Mouse (Mus musculus): ENCODE data around the gene Cntn1. TPM values are rescaled to one million over a fixed set of nuclear protein-coding genes. Genes with fewer than 3 reads are reported as not detected.

Gene Cntn1
- polyA plus RNA-seq, 1 experiment = 144 TPM

DNA sequence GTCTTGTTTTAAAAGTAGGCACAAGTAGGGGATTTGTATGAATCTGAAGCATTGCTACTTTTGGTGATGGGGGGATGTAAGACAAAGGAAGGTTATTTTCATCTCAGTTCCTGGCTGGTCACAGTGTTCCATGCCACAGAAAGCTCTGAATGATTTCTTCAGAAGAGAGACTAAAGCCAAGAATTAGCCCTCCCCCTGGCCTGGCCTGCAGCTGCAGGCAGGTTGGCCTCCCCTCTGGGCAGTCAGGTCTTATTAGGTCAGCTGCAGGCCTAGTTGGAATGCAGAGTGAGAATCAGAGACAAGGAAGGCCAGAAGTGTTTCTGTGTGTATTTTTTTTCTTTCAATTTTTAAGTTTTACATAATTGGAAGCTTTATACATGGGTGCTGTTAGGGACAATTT, 61.5 kb downstream of the Cntn1 start:
- peaks cover 4% of the 10 kb centered on the region for H3K4me1 ChIP-seq (ENCODE audit: control insufficient read depth, insufficient read depth, low read length)
- TF ChIP-seq CTCF (IDR thresholded peaks at IDR 0.05; ENCODE audit: extremely low read depth, insufficient read depth, low read length) (no peak), POLR2A (IDR thresholded peaks at IDR 0.05; ENCODE audit: extremely low read depth, insufficient read depth, low read length) (no peak)
- H3K27ac ChIP-seq (ENCODE audit: insufficient read depth, low read length) = no peak overlapping the region
- no peak overlapping the region for H3K4me3 ChIP-seq (ENCODE audit: insufficient read depth, low read length)

DNA sequence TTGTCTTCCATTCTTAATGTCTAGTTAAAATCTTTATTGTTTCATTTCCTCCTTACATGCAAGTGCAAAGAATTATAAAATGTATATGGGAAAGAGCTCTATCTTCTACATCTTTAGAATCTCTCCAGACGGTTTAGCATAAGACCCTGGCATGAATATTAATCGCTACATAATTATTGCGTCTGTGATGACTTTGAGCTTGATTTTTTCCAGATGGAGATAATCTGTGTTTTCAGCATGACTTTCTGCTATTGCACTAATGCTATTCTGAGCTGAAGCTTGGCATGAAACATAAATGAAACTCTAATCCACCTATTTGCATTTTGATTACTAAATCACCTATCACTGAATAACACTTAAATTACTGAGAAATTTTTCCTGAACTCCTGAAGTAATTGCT, 82.0 kb downstream of the Cntn1 start:
- Histone ChIP-seq H3K4me3 (ENCODE audit: insufficient read depth, low read length) (no peak overlapping the region), H3K4me1 (ENCODE audit: control insufficient read depth, insufficient read depth, low read length) (no peaks in the 10 kb centered on the region), H3K27ac (ENCODE audit: insufficient read depth, low read length) (no peak overlapping the region)
- TF ChIP-seq CTCF (IDR thresholded peaks at IDR 0.05; ENCODE audit: extremely low read depth, insufficient read depth, low read length) (no peak), POLR2A (IDR thresholded peaks at IDR 0.05; ENCODE audit: extremely low read depth, insufficient read depth, low read length) (no peak)

DNA sequence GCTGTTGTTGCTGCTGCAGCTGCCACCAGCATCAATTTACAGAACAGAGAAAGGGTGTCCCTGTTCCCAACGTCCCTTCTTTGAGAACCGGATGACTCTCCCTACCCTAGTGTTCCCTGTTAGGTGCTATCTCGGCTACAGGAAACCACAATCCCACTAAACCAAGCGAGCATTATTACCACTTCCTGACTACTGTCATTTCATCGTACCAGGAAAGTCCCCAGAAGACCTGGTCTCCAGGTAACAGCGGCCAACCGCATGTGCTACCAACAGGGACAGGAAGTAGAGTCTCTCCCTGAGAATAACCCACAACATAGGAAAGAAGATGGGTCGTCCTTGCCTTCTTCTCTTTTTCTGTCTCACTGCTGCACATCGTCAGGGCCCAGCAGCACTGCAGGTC, 83.3 kb downstream of the Cntn1 start:
- H3K4me3 ChIP-seq (ENCODE audit: insufficient read depth, low read length) = no peak overlapping the region
- no peak for TF ChIP-seq POLR2A (IDR thresholded peaks at IDR 0.05; ENCODE audit: extremely low read depth, insufficient read depth, low read length)
- no peak for TF ChIP-seq CTCF (IDR thresholded peaks at IDR 0.05; ENCODE audit: extremely low read depth, insufficient read depth, low read length)
- H3K27ac ChIP-seq (ENCODE audit: insufficient read depth, low read length) = no peak overlapping the region
- H3K4me1 ChIP-seq (ENCODE audit: control insufficient read depth, insufficient read depth, low read length) = no peaks in the 10 kb centered on the region; the same call in 1 of the 2 replicates

DNA sequence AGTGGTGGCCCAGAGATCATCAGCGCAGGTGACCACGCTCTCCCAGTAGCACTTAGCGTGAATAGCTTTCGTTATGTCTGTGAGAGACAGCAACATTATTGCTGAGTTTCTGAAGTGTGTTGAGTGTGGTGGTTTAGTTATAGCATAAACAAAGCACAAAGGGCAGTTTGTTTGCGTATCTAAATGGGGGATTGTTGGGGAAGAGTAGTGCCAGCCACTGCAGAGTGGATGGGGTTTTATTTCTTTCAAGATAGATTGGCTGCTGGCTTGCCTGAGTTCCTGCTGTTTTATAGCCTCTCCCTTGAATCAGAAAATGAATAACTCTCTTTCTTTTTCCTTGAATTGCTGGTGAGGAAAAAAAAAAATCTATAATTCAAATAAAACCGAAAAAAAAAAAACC, 86.1 kb downstream of the Cntn1 start:
- no peak overlapping the region for H3K4me3 ChIP-seq (ENCODE audit: insufficient read depth, low read length)
- H3K4me1 ChIP-seq (ENCODE audit: control insufficient read depth, insufficient read depth, low read length) = peaks cover 1% of the 10 kb centered on the region; the same call in 1 of the 2 replicates
- no peak for TF ChIP-seq CTCF (IDR thresholded peaks at IDR 0.05; ENCODE audit: extremely low read depth, insufficient read depth, low read length)
- TF ChIP-seq POLR2A (IDR thresholded peaks at IDR 0.05; ENCODE audit: extremely low read depth, insufficient read depth, low read length) = no peak
- H3K27ac ChIP-seq (ENCODE audit: insufficient read depth, low read length) = no peak overlapping the region

DNA sequence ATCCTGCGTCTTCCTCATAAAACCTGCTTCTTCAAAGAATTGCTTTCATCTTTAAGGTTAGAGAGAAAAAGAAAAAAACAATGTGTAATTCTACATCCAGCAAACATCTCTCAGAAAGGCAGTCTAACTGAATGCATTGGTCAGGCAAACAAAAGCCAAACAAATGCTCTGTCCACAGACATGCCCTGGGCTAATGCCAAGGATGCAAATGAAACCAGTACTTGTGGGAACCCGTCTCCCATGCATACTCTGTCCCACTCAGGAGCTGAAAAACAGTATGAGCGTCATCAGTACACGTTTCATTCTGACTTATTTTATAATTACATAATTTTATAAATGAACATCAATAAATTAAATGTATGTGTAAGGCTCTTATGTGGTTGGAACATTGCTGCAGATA, 91.0 kb downstream of the Cntn1 start:
- Histone ChIP-seq H3K4me3 (ENCODE audit: insufficient read depth, low read length) (no peak overlapping the region), H3K4me1 (ENCODE audit: control insufficient read depth, insufficient read depth, low read length) (peaks cover 1% of the 10 kb centered on the region; the same call in 1 of the 2 replicates)
- TF ChIP-seq CTCF (IDR thresholded peaks at IDR 0.05; ENCODE audit: extremely low read depth, insufficient read depth, low read length) (no peak), POLR2A (IDR thresholded peaks at IDR 0.05; ENCODE audit: extremely low read depth, insufficient read depth, low read length) (no peak)

DNA sequence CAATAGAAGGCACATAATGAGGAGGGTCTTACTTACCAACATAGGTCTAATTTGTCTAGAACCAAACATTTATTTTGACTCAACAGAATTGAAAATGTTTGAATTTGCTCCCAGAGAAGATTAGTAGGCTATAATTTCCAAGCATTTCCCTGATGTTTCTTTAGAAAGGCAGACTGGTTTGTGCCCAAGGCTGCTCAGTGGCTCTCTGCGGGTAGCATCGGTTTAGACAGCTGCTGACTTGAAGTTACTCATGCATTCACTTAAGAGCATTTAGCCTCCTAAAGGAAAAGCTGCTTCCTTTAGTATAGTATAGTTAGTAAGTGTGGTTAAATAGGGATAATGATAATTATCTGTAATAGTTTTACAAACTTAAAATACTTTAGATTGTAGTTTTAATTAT, 104.0 kb downstream of the Cntn1 start:
- Histone ChIP-seq H3K4me3 (ENCODE audit: insufficient read depth, low read length) (no peak overlapping the region), H3K27ac (ENCODE audit: insufficient read depth, low read length) (no peak overlapping the region), H3K4me1 (ENCODE audit: control insufficient read depth, insufficient read depth, low read length) (no peaks in the 10 kb centered on the region)
- TF ChIP-seq CTCF (IDR thresholded peaks at IDR 0.05; ENCODE audit: extremely low read depth, insufficient read depth, low read length) = no peak
- TF ChIP-seq POLR2A (IDR thresholded peaks at IDR 0.05; ENCODE audit: extremely low read depth, insufficient read depth, low read length) = no peak

More for the DNA sequence above, 91.0 kb downstream of the Cntn1 start:
- no peak overlapping the region for H3K27ac ChIP-seq (ENCODE audit: insufficient read depth, low read length)

DNA sequence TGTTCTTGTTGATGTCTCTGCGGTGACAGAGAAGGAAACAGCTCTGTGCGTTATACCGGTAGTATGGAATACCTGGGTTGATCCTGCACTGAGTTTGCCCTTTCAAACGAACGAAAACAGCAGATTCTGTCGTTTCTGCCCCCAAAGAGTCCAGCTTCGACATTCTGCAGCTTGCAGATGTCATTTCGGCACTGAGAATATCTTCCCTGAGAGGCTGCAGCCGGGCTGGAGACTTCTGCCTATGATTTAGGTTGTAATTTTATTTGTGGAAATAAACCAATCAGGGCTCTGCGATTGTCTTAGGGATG, 109.8 kb downstream of the Cntn1 start:
- Histone ChIP-seq H3K4me3 (ENCODE audit: insufficient read depth, low read length) (peak overlapping the region; percentile 60), H3K4me1 (ENCODE audit: control insufficient read depth, insufficient read depth, low read length) (no peaks in the 10 kb centered on the region; the same call in 1 of the 2 replicates), H3K27ac (ENCODE audit: insufficient read depth, low read length) (peak overlapping the region; percentile 50)
- TF ChIP-seq POLR2A (IDR thresholded peaks at IDR 0.05; ENCODE audit: extremely low read depth, insufficient read depth, low read length) (0 out of 2 replicates have a peak, but pooled peaks have one; percentile 21), CTCF (IDR thresholded peaks at IDR 0.05; ENCODE audit: extremely low read depth, insufficient read depth, low read length) (no peak)

DNA sequence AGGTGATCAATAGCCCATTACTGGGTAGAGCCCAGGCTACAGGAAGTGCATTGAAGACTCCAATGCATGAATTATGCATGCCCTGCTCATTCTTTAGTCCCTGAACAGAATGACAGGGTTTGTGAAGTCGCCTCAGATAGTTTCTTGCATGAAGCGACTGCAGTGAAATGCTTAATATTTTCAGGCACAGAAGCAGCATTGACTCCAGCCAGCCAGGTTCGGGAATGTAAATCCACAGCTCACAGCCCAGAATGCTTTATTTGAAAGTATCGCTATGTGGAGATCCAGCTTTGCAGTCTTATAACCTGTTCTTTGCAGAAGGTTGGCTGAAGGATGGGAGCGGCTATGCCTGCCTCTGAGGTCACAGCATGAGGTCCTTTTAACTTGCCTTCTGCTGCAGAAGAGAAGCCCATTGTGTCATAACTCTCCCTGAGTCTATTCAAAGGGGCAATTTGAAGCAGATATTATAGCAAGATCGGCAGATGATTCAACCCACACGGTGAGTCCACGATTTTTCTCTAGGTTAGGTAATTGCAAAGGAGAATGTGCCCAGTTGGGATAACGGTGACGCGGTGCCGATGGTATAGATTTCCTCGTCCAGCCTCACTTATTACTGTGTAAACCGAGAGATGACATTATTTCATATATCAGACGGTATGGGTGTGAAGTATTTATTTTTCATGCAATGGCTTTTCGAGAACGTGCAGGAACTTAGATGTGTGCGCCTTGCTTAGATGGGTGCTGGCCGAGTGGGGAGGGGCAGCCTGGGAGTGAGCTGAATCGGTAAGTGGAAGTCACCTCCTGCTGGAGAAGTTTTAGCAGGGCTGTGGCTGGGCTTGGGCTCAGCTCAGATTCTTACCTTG, 110.4 kb downstream of the Cntn1 start:
- peak overlapping the region; percentile 50 for H3K27ac ChIP-seq (ENCODE audit: insufficient read depth, low read length)
- TF ChIP-seq POLR2A (IDR thresholded peaks at IDR 0.05; ENCODE audit: extremely low read depth, insufficient read depth, low read length) (peak; percentile 24; the same call in 1 of the 2 replicates), CTCF (IDR thresholded peaks at IDR 0.05; ENCODE audit: extremely low read depth, insufficient read depth, low read length) (0 out of 2 replicates have a peak, but pooled peaks have one; percentile 29)
- H3K4me1 ChIP-seq (ENCODE audit: control insufficient read depth, insufficient read depth, low read length) = no peaks in the 10 kb centered on the region; the same call in 1 of the 2 replicates
- peak overlapping the region; percentile 60 for H3K4me3 ChIP-seq (ENCODE audit: insufficient read depth, low read length)

DNA sequence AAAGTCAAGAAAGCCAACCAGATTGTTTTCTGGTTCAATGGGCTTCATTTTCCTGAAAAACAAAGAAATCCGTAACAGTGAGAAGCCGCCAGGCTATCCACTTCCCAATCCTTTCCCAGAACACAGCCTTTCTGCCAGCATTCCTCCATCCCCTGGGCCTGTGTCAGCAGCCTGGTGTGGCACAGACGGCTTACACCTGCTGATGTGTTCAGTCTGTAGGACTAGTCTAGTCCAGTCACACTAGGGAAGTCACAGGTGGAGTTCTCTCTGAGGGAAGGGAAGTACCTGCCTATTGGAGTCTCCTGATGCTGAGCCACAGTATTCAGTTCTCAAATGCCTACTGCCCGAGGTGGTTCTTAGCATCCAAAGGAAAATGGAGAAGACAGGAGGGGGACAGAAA, 111.9 kb downstream of the Cntn1 start:
- no peak for TF ChIP-seq CTCF (IDR thresholded peaks at IDR 0.05; ENCODE audit: extremely low read depth, insufficient read depth, low read length)
- no peak for TF ChIP-seq POLR2A (IDR thresholded peaks at IDR 0.05; ENCODE audit: extremely low read depth, insufficient read depth, low read length)
- Histone ChIP-seq H3K4me3 (ENCODE audit: insufficient read depth, low read length) (peak overlapping the region; percentile 60), H3K4me1 (ENCODE audit: control insufficient read depth, insufficient read depth, low read length) (peaks cover 2% of the 10 kb centered on the region; the same call in 1 of the 2 replicates), H3K27ac (ENCODE audit: insufficient read depth, low read length) (no peak overlapping the region)

DNA sequence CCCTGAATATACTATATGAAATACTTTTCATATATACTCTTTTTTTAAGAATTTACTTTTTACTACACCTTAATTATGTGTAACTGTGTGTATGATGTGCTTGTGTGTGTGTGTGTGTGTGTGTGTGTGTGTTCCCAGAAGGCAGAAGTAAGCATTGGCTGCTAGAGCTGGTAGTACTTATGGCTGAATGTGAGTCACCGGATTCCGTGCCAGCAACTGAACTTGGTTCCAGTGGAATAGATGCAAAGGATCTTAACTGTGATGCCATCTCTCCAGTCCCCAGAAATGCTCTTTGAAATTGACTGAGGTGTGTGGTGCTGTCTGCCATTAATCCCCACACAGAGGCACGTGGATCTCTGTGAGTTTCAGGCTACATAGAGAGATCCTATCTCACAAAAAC, 113.2 kb downstream of the Cntn1 start:
- no peak for TF ChIP-seq POLR2A (IDR thresholded peaks at IDR 0.05; ENCODE audit: extremely low read depth, insufficient read depth, low read length)
- TF ChIP-seq CTCF (IDR thresholded peaks at IDR 0.05; ENCODE audit: extremely low read depth, insufficient read depth, low read length) = no peak
- H3K27ac ChIP-seq (ENCODE audit: insufficient read depth, low read length) = no peak overlapping the region
- peaks cover 2% of the 10 kb centered on the region; the same call in 1 of the 2 replicates for H3K4me1 ChIP-seq (ENCODE audit: control insufficient read depth, insufficient read depth, low read length)
- no peak overlapping the region for H3K4me3 ChIP-seq (ENCODE audit: insufficient read depth, low read length)
